In genomic region chr12:87444211-87444610, GRCm38 (mm10) we compare ENCODE assay signal across 8 mouse cellular contexts. TPM values are rescaled to one million over a fixed set of nuclear protein-coding genes. Genes with fewer than 3 reads are reported as not detected.
DNase-seq lines count a peak whose midpoint lies in the region; ATAC-seq and TF ChIP-seq lines count a peak whose summit lies in the region.
"Had no signal": no experiment of that assay in that cellular context is flagged by ENCODE, and none has a peak within 500 bp of the region (broad histone marks: within the 10 kb centered on the region; RNA-seq: fewer than 3 reads in every experiment).

No protein-coding gene starts in this region.

- no peak for TF ChIP-seq EP300 in lung, postnatal 0 days (IDR thresholded peaks at IDR 0.05)

- no peaks in the 10 kb centered on the region for H3K27me3 ChIP-seq in lung, postnatal 0 days (replicated peaks; ENCODE audit: insufficient read depth, low read length)
- no peaks in the 10 kb centered on the region for H3K27me3 ChIP-seq in embryonic facial prominence, embryonic 13.5 days

- H3K4me2 ChIP-seq in lung, postnatal 0 days (replicated peaks; ENCODE audit: low read depth, low read length) = peak overlapping the region; percentile 70
- H3K4me2 ChIP-seq in embryonic facial prominence, embryonic 13.5 days = peak overlapping the region; percentile 82

- H3K4me1 ChIP-seq in lung, postnatal 0 days (ENCODE audit: insufficient read depth, low read depth, low read length) = peaks cover 7% of the 10 kb centered on the region
- H3K4me1 ChIP-seq in embryonic facial prominence, embryonic 13.5 days = peaks cover 16% of the 10 kb centered on the region

- no peak overlapping the region for H3K27ac ChIP-seq in lung, postnatal 0 days (ENCODE audit: low read length)
- no peak overlapping the region for H3K27ac ChIP-seq in embryonic facial prominence, embryonic 13.5 days

- peak; percentile 34 for ATAC-seq in lung, postnatal 0 days
- no peak for ATAC-seq in embryonic facial prominence, embryonic 13.5 days (ENCODE audit: insufficient number of reproducible peaks, insufficient read depth, low FRiP score, low TSS enrichment, low read depth)

- TF ChIP-seq CTCF in lung, postnatal 0 days (IDR thresholded peaks at IDR 0.05) = no peak

- WGBS in lung, postnatal 0 days = 2% methylated on average over 16 of the region's 16 CpGs
- 3% methylated on average over 16 of the region's 16 CpGs for WGBS in embryonic facial prominence, embryonic 13.5 days

- peak; percentile 19 for DNase-seq in lung, postnatal 0 days (ENCODE audit: low spot score)
- DNase-seq in lung, adult 18-20 months = no peak
- DNase-seq in kidney, adult 9 months = peak; percentile 70
- DNase-seq in neural tube, embryonic 10.5 days (ENCODE audit: extremely low spot score, low spot score) = peak; percentile 39
- no peak for DNase-seq in frontal cortex, postnatal 10 days (ENCODE audit: low spot score in 2 of 2)
- DNase-seq in layer of hippocampus, postnatal 36 days = no peak

- peak overlapping the region; percentile 16 for H3K9ac ChIP-seq in lung, postnatal 0 days (replicated peaks; ENCODE audit: low read depth)
- H3K9ac ChIP-seq in embryonic facial prominence, embryonic 13.5 days = peak overlapping the region; percentile 98

- H3K4me3 ChIP-seq in lung, postnatal 0 days (ENCODE audit: low read depth, low read length) = peak overlapping the region; percentile 96
- H3K4me3 ChIP-seq in embryonic facial prominence, embryonic 13.5 days = peak overlapping the region; percentile 97

- H3K9me3 ChIP-seq in lung, postnatal 0 days (ENCODE audit: low read length) = no peaks in the 10 kb centered on the region
- H3K9me3 ChIP-seq in embryonic facial prominence, embryonic 13.5 days = no peaks in the 10 kb centered on the region

- H3K36me3 ChIP-seq in lung, postnatal 0 days (ENCODE audit: insufficient read depth, low read length) = peaks cover 13% of the 10 kb centered on the region; the same call in 1 of the 2 replicates
- peaks cover 45% of the 10 kb centered on the region for H3K36me3 ChIP-seq in embryonic facial prominence, embryonic 13.5 days

RNA-seq across cellular contexts. Expression of gene Alkbh1, which starts 0.4 kb away (rescaled TPM):
- 15.2 and 20.1 TPM in 2 replicates for polyA plus RNA-seq in lung, postnatal 0 days (2015; fragmentation: Nextera tagmentation; extraction: Ambion mirVana)
- polyA plus RNA-seq in embryonic facial prominence, embryonic 13.5 days (2015; fragmentation: Nextera tagmentation; extraction: Ambion mirVana) = 65.9 and 76.1 TPM in 2 replicates
- total RNA-seq in layer of hippocampus, postnatal 36 days (2021) = 10 to 100 TPM; 20.8 to 21.7 TPM

RNA-seq across cellular contexts. Expression of gene Slirp, which starts 0.5 kb away (rescaled TPM):
- polyA plus RNA-seq in lung, postnatal 0 days (2015; fragmentation: Nextera tagmentation; extraction: Ambion mirVana) = 158 and 175 TPM in 2 replicates
- polyA plus RNA-seq in embryonic facial prominence, embryonic 13.5 days (2015; fragmentation: Nextera tagmentation; extraction: Ambion mirVana) = 336 and 343 TPM in 2 replicates
- total RNA-seq in layer of hippocampus, postnatal 36 days (2021) = 10 to 100 TPM; 90.6 to 99.4 TPM

RNA-seq across cellular contexts. Expression of gene Snw1, which starts 27.9 kb away (rescaled TPM):
- polyA plus RNA-seq in lung, postnatal 0 days (2015; fragmentation: Nextera tagmentation; extraction: Ambion mirVana) = 93.9 and 103 TPM in 2 replicates
- polyA plus RNA-seq in embryonic facial prominence, embryonic 13.5 days (2015; fragmentation: Nextera tagmentation; extraction: Ambion mirVana) = 139 and 148 TPM in 2 replicates
- total RNA-seq in layer of hippocampus, postnatal 36 days (2021) = 10 to 100 TPM; 67.3 to 68.6 TPM

RNA-seq across cellular contexts. Expression of gene Gm5788, which starts 50.3 kb away (rescaled TPM):
- polyA plus RNA-seq in lung, postnatal 0 days (2015; fragmentation: Nextera tagmentation; extraction: Ambion mirVana) = not detected in 2 replicates
- not detected in 2 replicates for polyA plus RNA-seq in embryonic facial prominence, embryonic 13.5 days (2015; fragmentation: Nextera tagmentation; extraction: Ambion mirVana)
- not detected for total RNA-seq in layer of hippocampus, postnatal 36 days (2021)
- polyA plus RNA-seq: frontal cortex, adult 2 months had no signal

RNA-seq across cellular contexts. Expression of gene Sptlc2, which starts 56.1 kb away (rescaled TPM):
- 194 and 216 TPM in 2 replicates for polyA plus RNA-seq in lung, postnatal 0 days (2015; fragmentation: Nextera tagmentation; extraction: Ambion mirVana)
- polyA plus RNA-seq in embryonic facial prominence, embryonic 13.5 days (2015; fragmentation: Nextera tagmentation; extraction: Ambion mirVana) = 70.5 and 76.3 TPM in 2 replicates
- total RNA-seq in layer of hippocampus, postnatal 36 days (2021) = 10 to 100 TPM; 29.2 to 32.8 TPM

Comparison
In these comparisons a context has a peak if more than half of its experiments do, and no peak if none do; other contexts are left out.
1. DNase-seq: peak in lung, postnatal 0 days (single experiment), kidney, adult 9 months (single experiment) and neural tube, embryonic 10.5 days (single experiment); none in lung, adult 18-20 months (0 of 2), frontal cortex, postnatal 10 days (0 of 2) and layer of hippocampus, postnatal 36 days (0 of 2).